Mouse (Mus musculus): ENCODE results near the gene Prmt7. TPM values are rescaled to one million over a fixed set of nuclear protein-coding genes. Genes with fewer than 3 reads are reported as not detected.
A peak's percentile ranks its signal among the peaks of the same experiment; 100 is the strongest.

Prmt7 gene
- total and polyA plus RNA-seq, 3 experiments = 63.3 to 74.5 TPM; not detected in 1

- peak; percentile 27; the same call in 1 of the 2 replicates for TF ChIP-seq ZC3H11A (IDR thresholded peaks at IDR 0.05; ENCODE audit: low read depth, low read length)
- TF ChIP-seq MXI1 (IDR thresholded peaks at IDR 0.05; ENCODE audit: low read depth, low read length) = peak; percentile 46; the same call in 1 of the 2 replicates
- no peak for TF ChIP-seq NELFE (IDR thresholded peaks at IDR 0.05; ENCODE audit: low read depth, low read length)
- peak; percentile 86 for TF ChIP-seq SIN3A (IDR thresholded peaks at IDR 0.05; ENCODE audit: low read length)
Measured at GRCm38 (mm10) chr8:106193162-106193561, 17.6 kb upstream of the Prmt7 start (continued).

GRCm38 (mm10) chr8:106194062-106194461 is 16.7 kb upstream of the Prmt7 start:
- no peak overlapping the region for H3K9ac ChIP-seq (ENCODE audit: control insufficient read depth, low read depth, low read length, poor library complexity, severe bottlenecking)
- H3K79me2 ChIP-seq (ENCODE audit: control insufficient read depth, insufficient read depth, low read length, poor library complexity) = no peaks in the 10 kb centered on the region
- H3K27ac ChIP-seq (ENCODE audit: control insufficient read depth, low read depth, low read length) = peak overlapping the region; percentile 69; the same call in 1 of the 2 replicates
- DNase-seq (ENCODE audit: low read depth, low spot score) = no peak
- no peak overlapping the region for H3K4me3 ChIP-seq (ENCODE audit: control insufficient read depth in 1 of 2, insufficient read depth in 1 of 2, low read depth in 2 of 2, low read length in 2 of 2)
- H3K27me3 ChIP-seq (ENCODE audit: control insufficient read depth in 1 of 2, insufficient read depth in 2 of 2, low read length in 2 of 2) = no peaks in the 10 kb centered on the region
- peaks cover 37 to 40% of the 10 kb centered on the region in 2 experiments for H3K4me1 ChIP-seq (ENCODE audit: control insufficient read depth in 1 of 2, insufficient read depth in 2 of 2, low read length in 2 of 2)
- H3K36me3 ChIP-seq (ENCODE audit: control insufficient read depth in 1 of 2, insufficient read depth in 2 of 2, low read length in 2 of 2) = peaks cover 21 to 54% of the 10 kb centered on the region in 2 experiments
- H3K9me3 ChIP-seq (replicated peaks; ENCODE audit: insufficient read depth, low read length) = no peaks in the 10 kb centered on the region
- TF ChIP-seq ZMIZ1 (IDR thresholded peaks at IDR 0.05; ENCODE audit: low read depth, low read length) (no peak), EP300 (IDR thresholded peaks at IDR 0.05; ENCODE audit: low read depth in 1 of 2, low read length in 2 of 2) (no peak), POLR2A (IDR thresholded peaks at IDR 0.05; ENCODE audit: control insufficient read depth in 1 of 2, insufficient read depth in 1 of 2, low read depth in 1 of 2, low read length in 2 of 2, poor library complexity in 1 of 2) (no peak), CTCF (IDR thresholded peaks at IDR 0.05 in 2 of 3, conservative IDR thresholded peaks at IDR 0.05 in 1 of 3; ENCODE audit: control insufficient read depth in 1 of 3, insufficient read depth in 1 of 3, low read depth in 2 of 3, low read length in 3 of 3, poor library complexity in 1 of 3, severe bottlenecking in 1 of 3) (no peak)

GRCm38 (mm10) chr8:106198741-106199140 is 12.0 kb upstream of the Prmt7 start:
- DNase-seq (ENCODE audit: low read depth, low spot score) = peak; percentile 81
- H3K79me2 ChIP-seq (ENCODE audit: control insufficient read depth, insufficient read depth, low read length, poor library complexity) = no peaks in the 10 kb centered on the region
- H3K4me1 ChIP-seq (ENCODE audit: control insufficient read depth in 1 of 2, insufficient read depth in 2 of 2, low read length in 2 of 2) = peaks cover 12 to 13% of the 10 kb centered on the region in 2 experiments
- no peaks in the 10 kb centered on the region for H3K27me3 ChIP-seq (ENCODE audit: control insufficient read depth in 1 of 2, insufficient read depth in 2 of 2, low read length in 2 of 2)
- no peak overlapping the region for H3K4me3 ChIP-seq (ENCODE audit: control insufficient read depth in 1 of 2, insufficient read depth in 1 of 2, low read depth in 2 of 2, low read length in 2 of 2)
- no peak overlapping the region for H3K9ac ChIP-seq (ENCODE audit: control insufficient read depth, low read depth, low read length, poor library complexity, severe bottlenecking)
- peaks cover 26 to 33% of the 10 kb centered on the region in 2 experiments for H3K36me3 ChIP-seq (ENCODE audit: control insufficient read depth in 1 of 2, insufficient read depth in 2 of 2, low read length in 2 of 2)
- H3K27ac ChIP-seq (ENCODE audit: control insufficient read depth, low read depth, low read length) = no peak overlapping the region
- no peaks in the 10 kb centered on the region for H3K9me3 ChIP-seq (replicated peaks; ENCODE audit: insufficient read depth, low read length)
- peak; percentile 47; the same call in 1 of the 2 replicates for TF ChIP-seq ELF1 (IDR thresholded peaks at IDR 0.05; ENCODE audit: low read depth, low read length)
- TF ChIP-seq NELFE (IDR thresholded peaks at IDR 0.05; ENCODE audit: low read depth, low read length) = no peak
- no peak for TF ChIP-seq MYB (IDR thresholded peaks at IDR 0.05; ENCODE audit: low read depth, low read length)
- TF ChIP-seq POLR2A (IDR thresholded peaks at IDR 0.05; ENCODE audit: control insufficient read depth in 1 of 2, insufficient read depth in 1 of 2, low read depth in 1 of 2, low read length in 2 of 2, poor library complexity in 1 of 2) = no peak
- TF ChIP-seq ZMIZ1 (IDR thresholded peaks at IDR 0.05; ENCODE audit: low read depth, low read length) = no peak
- no peak for TF ChIP-seq HCFC1 (IDR thresholded peaks at IDR 0.05; ENCODE audit: low read depth, low read length)
- 0 out of 2 replicates have a peak, but pooled peaks have one; percentile 30 for TF ChIP-seq ETS1 (IDR thresholded peaks at IDR 0.05; ENCODE audit: low read depth, low read length)
- peak; percentile 42; the same call in 1 of the 2 replicates for TF ChIP-seq RCOR1 (IDR thresholded peaks at IDR 0.05; ENCODE audit: low read depth, low read length)
- no peak for TF ChIP-seq GABPA (IDR thresholded peaks at IDR 0.05; ENCODE audit: low read depth, low read length)
- TF ChIP-seq JUND (IDR thresholded peaks at IDR 0.05; ENCODE audit: low read depth, low read length) = peak; percentile 41; the same call in 1 of the 2 replicates
- peak; percentile 41; the same call in 1 of the 2 replicates for TF ChIP-seq POLR2AphosphoS2 (IDR thresholded peaks at IDR 0.05; ENCODE audit: low read length)
- no peak for TF ChIP-seq POLR2AphosphoS5 (IDR thresholded peaks at IDR 0.05; ENCODE audit: borderline replicate concordance, low read depth, low read length)
- TF ChIP-seq MAX (IDR thresholded peaks at IDR 0.05; ENCODE audit: low read length) = peak; percentile 24; the same call in 1 of the 2 replicates
- TF ChIP-seq ZC3H11A (IDR thresholded peaks at IDR 0.05; ENCODE audit: low read depth, low read length) = peak; percentile 78
- TF ChIP-seq TAL1 (IDR thresholded peaks at IDR 0.05; ENCODE audit: low read length) = no peak
- TF ChIP-seq CTCF (IDR thresholded peaks at IDR 0.05 in 2 of 3, conservative IDR thresholded peaks at IDR 0.05 in 1 of 3; ENCODE audit: control insufficient read depth in 1 of 3, insufficient read depth in 1 of 3, low read depth in 2 of 3, low read length in 3 of 3, poor library complexity in 1 of 3, severe bottlenecking in 1 of 3) = peak; percentile 57 to 87 (median 76)
- peak; percentile 79 for TF ChIP-seq SMC3 (IDR thresholded peaks at IDR 0.05; ENCODE audit: low read depth, low read length)
- TF ChIP-seq BHLHE40 (IDR thresholded peaks at IDR 0.05; ENCODE audit: borderline replicate concordance, low read depth, low read length) = no peak
- no peak for TF ChIP-seq TBP (IDR thresholded peaks at IDR 0.05; ENCODE audit: low read depth, low read length)
- TF ChIP-seq MYC (IDR thresholded peaks at IDR 0.05; ENCODE audit: low read depth, low read length) = no peak; the same call in 1 of the 2 replicates
- no peak for TF ChIP-seq KAT2A (conservative IDR thresholded peaks at IDR 0.05; ENCODE audit: low read depth, low read length)
- TF ChIP-seq ZNF384 (IDR thresholded peaks at IDR 0.05; ENCODE audit: low read depth, low read length) = peak; percentile 77
- TF ChIP-seq CHD2 (IDR thresholded peaks at IDR 0.05; ENCODE audit: low read length) = no peak
- no peak for TF ChIP-seq CHD1 (IDR thresholded peaks at IDR 0.05; ENCODE audit: low read depth, low read length)
- TF ChIP-seq EP300 (IDR thresholded peaks at IDR 0.05; ENCODE audit: low read depth in 1 of 2, low read length in 2 of 2) = no peak
- no peak for TF ChIP-seq USF1 (IDR thresholded peaks at IDR 0.05; ENCODE audit: low read depth, low read length)
- no peak for TF ChIP-seq E2F4 (IDR thresholded peaks at IDR 0.05; ENCODE audit: borderline replicate concordance, low read depth, low read length)
